Comparison of ENCODE assay signal across 8 mouse cellular contexts in genomic region chr11:75214081-75214950, GRCm38 (mm10). TPM values are rescaled to one million over a fixed set of nuclear protein-coding genes. Genes with fewer than 3 reads are reported as not detected.
DNase-seq lines count a peak whose midpoint lies in the region; ATAC-seq lines count a peak whose summit lies in the region.

No protein-coding gene starts in this region.

- H3K4me3 ChIP-seq in lung, embryonic 16.5 days (ENCODE audit: low read length): peak overlapping the region; percentile 41
- peak overlapping the region; percentile 31 for H3K4me3 ChIP-seq in hindbrain, embryonic 13.5 days
- H3K4me3 ChIP-seq in limb, embryonic 13.5 days: peak overlapping the region; percentile 35
- peak overlapping the region; percentile 32 for H3K4me3 ChIP-seq in stomach, embryonic 16.5 days (replicated peaks; ENCODE audit: low read length)

- peak; percentile 9; the same call in 1 of the 2 replicates for ATAC-seq in lung, embryonic 16.5 days (ENCODE audit: low read depth)
- ATAC-seq in hindbrain, embryonic 13.5 days (ENCODE audit: low FRiP score): peak; percentile 53
- ATAC-seq in limb, embryonic 13.5 days (ENCODE audit: low FRiP score, low read depth): peak; percentile 46
- ATAC-seq in stomach, embryonic 16.5 days (ENCODE audit: insufficient read depth, low FRiP score): peak; percentile 5

- no peak for DNase-seq in lung, postnatal 25 days (ENCODE audit: low spot score)
- no peak for DNase-seq in adrenal gland, postnatal 10 days
- DNase-seq in gastrocnemius, postnatal 14 days: no peak
- DNase-seq in adrenal gland, postnatal 14 days: no peak

- H3K27ac ChIP-seq in lung, embryonic 16.5 days (ENCODE audit: low read length): no peak overlapping the region
- H3K27ac ChIP-seq in hindbrain, embryonic 13.5 days: peak overlapping the region; percentile 73
- no peak overlapping the region for H3K27ac ChIP-seq in limb, embryonic 13.5 days
- H3K27ac ChIP-seq in stomach, embryonic 16.5 days (ENCODE audit: low read length): peak overlapping the region; percentile 82

- intact Hi-C loops in gastrocnemius, postnatal 14 days (cut with DNase I; ENCODE audit: low total_unique reads): no loop called here

- peak overlapping the region; percentile 66 for H3K9ac ChIP-seq in lung, embryonic 16.5 days (ENCODE audit: low read length)
- H3K9ac ChIP-seq in hindbrain, embryonic 13.5 days: peak overlapping the region; percentile 56
- peak overlapping the region; percentile 48 for H3K9ac ChIP-seq in limb, embryonic 13.5 days
- peak overlapping the region; percentile 66 for H3K9ac ChIP-seq in stomach, embryonic 16.5 days (ENCODE audit: low read length)

- WGBS in lung, embryonic 16.5 days: 21% methylated on average over 13 of the region's 13 CpGs
- 20% methylated on average over 13 of the region's 13 CpGs for WGBS in hindbrain, embryonic 13.5 days
- 20% methylated on average over 12 of the region's 13 CpGs for WGBS in limb, embryonic 13.5 days
- 22% methylated on average over 13 of the region's 13 CpGs for WGBS in stomach, embryonic 16.5 days

- no peaks in the 10 kb centered on the region for H3K36me3 ChIP-seq in lung, embryonic 16.5 days (ENCODE audit: control insufficient read depth, insufficient read depth, low read length)
- H3K36me3 ChIP-seq in hindbrain, embryonic 13.5 days: no peaks in the 10 kb centered on the region
- no peaks in the 10 kb centered on the region for H3K36me3 ChIP-seq in limb, embryonic 13.5 days
- H3K36me3 ChIP-seq in stomach, embryonic 16.5 days (ENCODE audit: control insufficient read depth, insufficient read depth, low read length): no peaks in the 10 kb centered on the region

- peaks cover 18% of the 10 kb centered on the region for H3K4me1 ChIP-seq in lung, embryonic 16.5 days (replicated peaks; ENCODE audit: control insufficient read depth, insufficient read depth, low read length)
- peaks cover 55% of the 10 kb centered on the region for H3K4me1 ChIP-seq in hindbrain, embryonic 13.5 days (replicated peaks)
- peaks cover 26% of the 10 kb centered on the region for H3K4me1 ChIP-seq in limb, embryonic 13.5 days
- peaks cover 26% of the 10 kb centered on the region for H3K4me1 ChIP-seq in stomach, embryonic 16.5 days (ENCODE audit: control insufficient read depth, insufficient read depth, low read length)

- peak overlapping the region; percentile 61 for H3K4me2 ChIP-seq in lung, embryonic 16.5 days (ENCODE audit: low read depth, low read length)
- peak overlapping the region; percentile 60 for H3K4me2 ChIP-seq in hindbrain, embryonic 13.5 days
- H3K4me2 ChIP-seq in limb, embryonic 13.5 days (replicated peaks): peak overlapping the region; percentile 67
- H3K4me2 ChIP-seq in stomach, embryonic 16.5 days (ENCODE audit: low read depth, low read length): peak overlapping the region; percentile 55

- H3K27me3 ChIP-seq in lung, embryonic 16.5 days (ENCODE audit: control insufficient read depth, insufficient read depth, low read depth, low read length): no peaks in the 10 kb centered on the region; the same call in none of the 2 replicates
- 0 out of 2 replicates have a peak, but pooled peaks cover 6% of the 10 kb centered on the region for H3K27me3 ChIP-seq in hindbrain, embryonic 13.5 days
- H3K27me3 ChIP-seq in limb, embryonic 13.5 days: no peaks in the 10 kb centered on the region
- H3K27me3 ChIP-seq in stomach, embryonic 16.5 days (ENCODE audit: control insufficient read depth, insufficient read depth, low read length): no peaks in the 10 kb centered on the region

- H3K9me3 ChIP-seq in lung, embryonic 16.5 days (ENCODE audit: control insufficient read depth, low read length): no peaks in the 10 kb centered on the region
- H3K9me3 ChIP-seq in hindbrain, embryonic 13.5 days: no peaks in the 10 kb centered on the region
- H3K9me3 ChIP-seq in limb, embryonic 13.5 days: no peaks in the 10 kb centered on the region
- H3K9me3 ChIP-seq in stomach, embryonic 16.5 days (replicated peaks; ENCODE audit: control insufficient read depth, low read length): no peaks in the 10 kb centered on the region

RNA-seq across cellular contexts. Expression of gene Rtn4rl1, which starts 20.7 kb away (rescaled TPM):
- polyA plus RNA-seq in lung, embryonic 16.5 days (2015; fragmentation: Nextera tagmentation; extraction: Ambion mirVana): 2.0 and 2.9 TPM in 2 replicates
- 6.2 and 8.0 TPM in 2 replicates for polyA plus RNA-seq in hindbrain, embryonic 13.5 days (2015; fragmentation: Nextera tagmentation; extraction: Ambion mirVana)
- 2.3 and 3.1 TPM in 2 replicates for polyA plus RNA-seq in limb, embryonic 13.5 days (2015; fragmentation: Nextera tagmentation; extraction: Ambion mirVana)
- 1.3 and 1.4 TPM in 2 replicates for polyA plus RNA-seq in stomach, embryonic 16.5 days (2015; fragmentation: Nextera tagmentation; extraction: Ambion mirVana)
- total RNA-seq in adrenal gland, postnatal 10 days (2021): 10 to 100 TPM; 25.2 to 27.8 TPM
- total RNA-seq in gastrocnemius, postnatal 14 days (2021): 1 to 10 TPM; 2.1 to 3.0 TPM
- 29.5 and 32.6 TPM in 2 replicates for total RNA-seq in adrenal gland, postnatal 14 days (2021)

RNA-seq across cellular contexts. Expression of gene Dph1, which starts 23.3 kb away (rescaled TPM):
- polyA plus RNA-seq in lung, embryonic 16.5 days (2015; fragmentation: Nextera tagmentation; extraction: Ambion mirVana): 17.1 and 17.9 TPM in 2 replicates
- polyA plus RNA-seq in hindbrain, embryonic 13.5 days (2015; fragmentation: Nextera tagmentation; extraction: Ambion mirVana): 14.4 and 15.5 TPM in 2 replicates
- polyA plus RNA-seq in limb, embryonic 13.5 days (2015; fragmentation: Nextera tagmentation; extraction: Ambion mirVana): 23.9 and 24.9 TPM in 2 replicates
- 20.6 and 20.7 TPM in 2 replicates for polyA plus RNA-seq in stomach, embryonic 16.5 days (2015; fragmentation: Nextera tagmentation; extraction: Ambion mirVana)
- 10 to 100 TPM; 23.1 to 24.2 TPM for total RNA-seq in adrenal gland, postnatal 10 days (2021)
- 1 to 10 TPM; 6.6 to 6.9 TPM for total RNA-seq in gastrocnemius, postnatal 14 days (2021)
- 22.3 and 28.5 TPM in 2 replicates for total RNA-seq in adrenal gland, postnatal 14 days (2021)

RNA-seq across cellular contexts. Expression of gene Ovca2, which starts 35.7 kb away (rescaled TPM):
- 24.0 and 24.2 TPM in 2 replicates for polyA plus RNA-seq in lung, embryonic 16.5 days (2015; fragmentation: Nextera tagmentation; extraction: Ambion mirVana)
- polyA plus RNA-seq in hindbrain, embryonic 13.5 days (2015; fragmentation: Nextera tagmentation; extraction: Ambion mirVana): 17.0 and 18.2 TPM in 2 replicates
- 27.8 and 29.5 TPM in 2 replicates for polyA plus RNA-seq in limb, embryonic 13.5 days (2015; fragmentation: Nextera tagmentation; extraction: Ambion mirVana)
- 19.4 and 23.2 TPM in 2 replicates for polyA plus RNA-seq in stomach, embryonic 16.5 days (2015; fragmentation: Nextera tagmentation; extraction: Ambion mirVana)
- total RNA-seq in adrenal gland, postnatal 10 days (2021): 10 to 100 TPM; 13.5 to 18.1 TPM
- total RNA-seq in gastrocnemius, postnatal 14 days (2021): 1 to 10 TPM; 3.6 to 4.1 TPM
- 14.5 and 15.8 TPM in 2 replicates for total RNA-seq in adrenal gland, postnatal 14 days (2021)

RNA-seq across cellular contexts. Expression of gene Hic1, which starts 45.0 kb away (rescaled TPM):
- polyA plus RNA-seq in lung, embryonic 16.5 days (2015; fragmentation: Nextera tagmentation; extraction: Ambion mirVana): 8.4 and 8.5 TPM in 2 replicates
- 3.4 TPM in 2 replicates for polyA plus RNA-seq in hindbrain, embryonic 13.5 days (2015; fragmentation: Nextera tagmentation; extraction: Ambion mirVana)
- polyA plus RNA-seq in limb, embryonic 13.5 days (2015; fragmentation: Nextera tagmentation; extraction: Ambion mirVana): 28.2 and 29.3 TPM in 2 replicates
- 5.1 and 5.9 TPM in 2 replicates for polyA plus RNA-seq in stomach, embryonic 16.5 days (2015; fragmentation: Nextera tagmentation; extraction: Ambion mirVana)
- total RNA-seq in adrenal gland, postnatal 10 days (2021): 10 to 100 TPM; 23.6 to 24.5 TPM
- total RNA-seq in gastrocnemius, postnatal 14 days (2021): 10 to 100 TPM; 12.3 to 18.9 TPM
- 14.5 and 17.0 TPM in 2 replicates for total RNA-seq in adrenal gland, postnatal 14 days (2021)

Comparison
In these comparisons a context has a peak if more than half of its experiments do, and no peak if none do; other contexts are left out.
1. H3K27ac ChIP-seq: peak in hindbrain, embryonic 13.5 days (single experiment) and stomach, embryonic 16.5 days (single experiment); none in lung, embryonic 16.5 days (single experiment) and limb, embryonic 13.5 days (single experiment).
2. Peak in every context shown above with its lines, with median percentiles within 50 percentile points of each other: ATAC-seq, H3K4me2 ChIP-seq, H3K4me3 ChIP-seq and H3K9ac ChIP-seq.